Mouse (Mus musculus): ENCODE measurements around the gene Adi1. TPM values are rescaled to one million over a fixed set of nuclear protein-coding genes. Genes with fewer than 3 reads are reported as not detected.

Gene Adi1
- 10 to 100 TPM; 37.0 to 41.0 TPM for total RNA-seq (2021)
- long read RNA-seq, experiment 1, partial matches to known transcripts = 8 of 13 reads
- long read RNA-seq, experiment 1, other reads (novel, unspliced or antisense) = 2 of 13 reads
- long read RNA-seq, experiment 2, transcript Adi1-201 (4 exons, 1,652 nt) = major isoform, 6 of 25 reads
- long read RNA-seq, experiment 2, partial matches to known transcripts = 16 of 25 reads
- long read RNA-seq, experiment 2, other reads (novel, unspliced or antisense) = 3 of 25 reads

DNA sequence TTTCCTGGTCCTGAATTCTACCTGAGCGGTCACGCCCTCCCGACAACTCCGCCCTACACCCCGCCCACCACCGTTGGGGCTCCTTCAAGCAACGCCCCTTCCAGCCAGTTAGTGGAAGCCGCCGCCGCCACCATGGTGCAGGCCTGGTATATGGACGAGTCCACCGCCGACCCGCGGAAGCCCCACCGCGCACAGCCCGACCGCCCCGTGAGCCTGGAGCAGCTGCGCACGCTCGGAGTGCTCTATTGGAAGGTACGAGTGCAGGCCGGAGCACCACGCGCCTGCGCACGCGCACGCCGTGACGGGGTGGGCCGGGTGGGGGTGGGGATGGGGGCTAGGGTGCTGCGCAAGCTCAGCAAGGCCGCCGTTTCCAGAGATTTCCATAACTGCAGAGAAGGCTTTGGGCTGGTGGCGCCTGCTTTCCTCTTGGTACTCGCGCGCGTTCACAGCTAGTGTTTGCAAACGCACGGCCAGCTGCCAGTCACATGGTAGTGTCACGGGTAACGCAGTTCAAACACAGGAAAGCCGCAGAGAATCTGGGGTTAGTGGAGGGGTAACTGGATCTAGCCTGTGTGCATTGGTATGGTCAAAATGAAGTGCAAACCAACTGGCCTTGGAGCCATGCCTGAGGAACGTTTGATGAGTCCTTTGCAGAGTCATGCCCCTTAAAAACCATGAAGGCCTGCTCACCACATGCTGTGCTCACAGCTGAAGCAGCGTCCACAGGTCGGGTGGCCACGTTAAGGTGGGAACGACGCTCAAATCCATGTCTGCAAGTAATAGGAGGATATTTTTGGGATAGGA lies at the start of gene Adi1:
Gene Adi1 (plus strand): TSS at position 111 of the 804 bp plus-strand sequence.
- TF ChIP-seq CTCF (conservative IDR thresholded peaks at IDR 0.05) = no peak
- Histone ChIP-seq H3K27ac (peak within 1 kb of the TSS; percentile 96), H3K4me3 (peak within 1 kb of the TSS; percentile 74)
- DNase-seq (ENCODE audit: low spot score in 2 of 2) = peak; percentile 85

- H3K27ac ChIP-seq = no peak overlapping the region
- TF ChIP-seq CTCF (conservative IDR thresholded peaks at IDR 0.05) = no peak
- DNase-seq (ENCODE audit: low spot score in 2 of 2) = no peak
- no peak overlapping the region for H3K4me3 ChIP-seq
Observed at GRCm38 (mm10) chr12:28625407-28625806, 49.6 kb upstream of the Adi1 start.

- TF ChIP-seq CTCF (conservative IDR thresholded peaks at IDR 0.05) = no peak
- Histone ChIP-seq H3K27ac (no peak overlapping the region), H3K4me3 (no peak overlapping the region)
- no peak for DNase-seq (ENCODE audit: low spot score in 2 of 2)
Observed at GRCm38 (mm10) chr12:28627092-28627491, 47.9 kb upstream of the Adi1 start.

DNA sequence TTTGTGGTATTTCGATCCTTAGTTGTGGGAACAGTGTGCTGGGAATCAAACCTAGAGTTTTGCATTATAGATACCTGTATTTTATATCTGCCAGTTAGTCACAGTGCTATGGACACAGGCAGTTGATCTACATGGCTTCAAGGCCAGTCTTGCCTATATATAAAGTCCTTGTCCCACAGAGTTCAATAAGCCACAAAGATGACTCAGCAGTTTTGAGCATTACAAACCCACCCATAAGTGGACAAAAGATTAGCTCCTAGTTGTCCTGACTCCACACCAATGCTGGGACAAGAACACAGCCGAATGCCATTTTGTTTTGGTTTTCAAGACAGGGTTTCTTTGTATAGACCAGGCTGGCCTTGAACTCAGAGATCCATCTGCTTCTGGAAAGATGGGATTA lies 46.6 kb upstream of the Adi1 start:
- Histone ChIP-seq H3K4me3 (no peak overlapping the region), H3K27ac (no peak overlapping the region)
- TF ChIP-seq CTCF (conservative IDR thresholded peaks at IDR 0.05) = no peak
- DNase-seq (ENCODE audit: low spot score in 2 of 2) = no peak

- peak overlapping the region; percentile 85 for H3K4me3 ChIP-seq
- no peak for DNase-seq (ENCODE audit: low spot score in 2 of 2)
- H3K27ac ChIP-seq = peak overlapping the region; percentile 98
- TF ChIP-seq CTCF (conservative IDR thresholded peaks at IDR 0.05) = no peak
Observed at GRCm38 (mm10) chr12:28635058-28635534, 39.9 kb upstream of the Adi1 start.

- peak; percentile 93 to 94 for DNase-seq (ENCODE audit: low spot score in 2 of 2)
- TF ChIP-seq CTCF (conservative IDR thresholded peaks at IDR 0.05) = no peak
- H3K4me3 ChIP-seq = peak within 1 kb of the TSS; percentile 85
- peak within 1 kb of the TSS; percentile 98 for H3K27ac ChIP-seq
Observed at GRCm38 (mm10) chr12:28635535-28636476, 39.2 kb upstream of the Adi1 start, which contains the start of gene Rps7. TSS of gene Rps7 (minus strand) at chr12:28635953.

DNA sequence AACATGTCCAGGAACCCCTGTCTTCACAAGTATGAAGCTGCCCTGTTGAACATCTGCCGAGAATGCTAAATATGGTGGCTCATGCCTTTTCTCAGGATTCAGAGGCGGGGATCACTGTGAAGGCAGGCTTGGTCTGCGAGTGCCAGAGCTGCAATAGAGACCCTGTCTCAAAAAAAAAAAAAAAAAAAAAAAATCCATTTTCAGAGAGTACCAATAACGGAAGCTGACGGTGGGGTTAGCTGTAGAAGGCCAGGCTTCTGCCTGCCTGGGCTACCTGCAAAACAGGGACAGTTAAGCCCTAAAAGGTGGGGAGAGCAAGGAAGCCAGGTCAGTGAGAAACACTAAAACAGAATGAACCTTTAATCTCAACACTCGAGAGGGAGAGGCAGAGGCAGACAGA lies 38.5 kb upstream of the Adi1 start:
- peak overlapping the region; percentile 85; the same call in 1 of the 2 replicates for H3K4me3 ChIP-seq
- H3K27ac ChIP-seq = no peak overlapping the region

DNA sequence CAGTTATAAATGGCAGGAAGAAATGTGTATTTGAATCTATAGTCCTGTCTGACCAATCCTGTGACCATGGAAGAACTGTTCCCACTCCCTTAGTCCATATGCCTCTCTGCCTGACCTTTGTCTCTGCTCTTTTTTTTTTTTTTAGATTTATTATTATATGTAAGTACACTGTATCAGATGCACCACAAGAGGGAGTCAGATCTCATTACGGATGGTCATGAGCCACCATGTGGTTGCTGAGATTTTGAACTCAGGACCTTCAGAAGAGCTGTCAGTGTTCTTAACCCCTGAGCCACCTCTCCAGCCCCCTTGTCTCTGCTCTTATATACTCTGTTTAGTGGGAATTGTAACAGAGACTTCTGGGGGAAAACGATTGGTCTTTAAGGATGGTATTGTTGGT lies 36.3 kb upstream of the Adi1 start:
- Histone ChIP-seq H3K4me3 (no peak overlapping the region), H3K27ac (no peak overlapping the region)
- DNase-seq (ENCODE audit: low spot score in 2 of 2) = no peak
- TF ChIP-seq CTCF (conservative IDR thresholded peaks at IDR 0.05) = peak; percentile 45

More for the DNA sequence above, 38.5 kb upstream of the Adi1 start:
- TF ChIP-seq CTCF (conservative IDR thresholded peaks at IDR 0.05) = no peak
- DNase-seq (ENCODE audit: low spot score in 2 of 2) = no peak

DNA sequence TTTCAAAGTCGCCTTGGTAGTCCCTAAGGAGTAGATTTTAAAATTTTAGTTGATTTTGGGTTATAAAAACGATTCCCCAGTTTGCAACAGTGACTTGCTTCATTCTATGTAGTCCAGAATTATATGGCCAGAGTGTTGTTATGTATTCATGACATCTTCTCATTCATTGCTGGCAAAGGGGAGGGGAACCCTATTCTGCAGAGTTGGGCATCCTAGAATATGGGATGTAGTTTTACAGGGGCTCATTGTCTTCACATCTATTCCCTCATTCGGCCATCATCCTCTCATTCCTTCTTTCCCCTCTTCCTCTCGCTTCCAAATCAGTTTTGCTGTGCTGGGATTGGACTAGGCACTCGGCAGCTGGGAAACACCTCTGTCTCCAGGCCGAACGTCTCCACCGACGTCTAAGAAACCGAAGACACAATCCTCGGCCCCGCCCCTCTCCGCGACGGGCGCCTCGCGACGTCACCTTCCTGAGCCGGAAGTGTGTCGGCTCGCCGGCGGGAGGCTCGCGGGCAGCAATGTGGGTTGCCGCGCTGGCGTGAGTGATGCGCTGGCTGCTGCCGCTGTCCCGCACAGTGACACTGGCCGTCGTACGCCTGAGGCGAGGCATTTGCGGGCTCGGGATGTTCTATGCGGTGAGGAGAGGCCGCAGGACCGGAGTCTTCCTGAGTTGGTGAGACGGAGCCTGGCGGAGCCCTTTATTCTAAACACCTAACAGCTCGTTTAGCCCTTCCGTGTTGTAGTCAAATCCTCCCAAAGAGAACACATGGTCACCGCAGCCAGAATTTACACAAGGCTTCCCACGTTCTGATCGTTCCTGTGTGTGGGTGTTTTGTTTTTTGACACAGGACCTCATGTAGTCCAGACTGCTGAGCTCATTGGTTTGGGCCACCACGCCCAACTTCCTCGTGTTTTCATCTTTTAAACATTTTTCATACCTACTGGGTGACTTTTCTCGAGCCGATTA lies 25.6 kb upstream of the Adi1 start, which contains the start of gene Rnaseh1:
Gene Rnaseh1 (plus strand): TSS at position 462 of the 970 bp plus-strand sequence.
- peak within 1 kb of the TSS; percentile 77 for H3K4me3 ChIP-seq
- TF ChIP-seq CTCF (conservative IDR thresholded peaks at IDR 0.05) = 0 out of 2 replicates have a peak, but pooled peaks have one; percentile 5
- H3K27ac ChIP-seq = peak within 1 kb of the TSS; percentile 85
- peak; percentile 87 to 89 for DNase-seq (ENCODE audit: low spot score in 2 of 2)

DNA sequence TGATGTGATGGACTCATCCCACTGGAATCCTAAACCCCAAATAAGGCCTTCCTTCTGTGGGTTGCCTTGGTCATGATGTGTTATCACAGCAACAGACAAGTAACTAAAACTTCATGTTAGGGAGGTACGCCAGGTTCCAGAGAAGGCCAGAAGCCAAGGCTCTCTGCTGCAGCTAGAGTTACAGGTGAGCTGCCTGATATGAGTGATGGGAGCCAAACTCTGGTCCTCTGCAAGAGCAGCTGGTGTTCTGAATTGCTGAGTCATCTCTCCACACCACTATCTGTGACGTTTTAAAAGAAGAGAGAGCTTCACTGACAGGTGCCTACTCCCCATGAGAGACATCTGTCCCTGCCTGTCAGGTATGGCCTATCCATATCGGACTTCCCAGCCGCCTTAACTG lies 12.4 kb upstream of the Adi1 start:
- Histone ChIP-seq H3K27ac (no peak overlapping the region), H3K4me3 (no peak overlapping the region)
- DNase-seq (ENCODE audit: low spot score in 2 of 2) = no peak
- no peak for TF ChIP-seq CTCF (conservative IDR thresholded peaks at IDR 0.05)

DNA sequence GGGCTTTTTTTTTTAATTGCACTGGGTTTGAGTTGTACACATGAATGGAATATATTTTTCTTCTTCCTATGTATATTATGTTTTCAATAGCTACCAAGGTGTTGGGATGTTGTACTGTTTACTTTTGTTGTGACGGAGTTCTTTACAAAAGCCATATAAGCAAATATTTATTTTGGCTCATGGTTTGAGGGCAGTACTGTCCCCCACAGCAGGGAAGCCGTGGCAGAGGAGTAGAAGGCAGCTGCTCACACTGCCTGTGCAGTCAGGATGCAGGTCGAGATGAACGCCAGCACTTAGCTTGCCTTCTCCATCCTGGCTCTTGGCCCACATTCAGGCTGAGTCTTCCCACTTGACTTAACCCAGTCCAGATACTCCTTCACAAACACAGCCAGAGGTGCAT lies 8.3 kb upstream of the Adi1 start:
- DNase-seq (ENCODE audit: low spot score in 2 of 2) = no peak
- H3K27ac ChIP-seq = no peak overlapping the region
- no peak overlapping the region for H3K4me3 ChIP-seq
- no peak for TF ChIP-seq CTCF (conservative IDR thresholded peaks at IDR 0.05)
